Mouse (Mus musculus) liver, adult 2 months (tissue): ENCODE measurements around the gene Tbpl1.

ENCODE experiments used
- CTCF ChIP-seq: fragments of 200-500 bp; IDR thresholded peaks from 2 replicates; pipeline ENCODE4 v1.5.1; 2011; ENCODE audit warnings: low read depth, low read length, control low read depth
- POLR2A ChIP-seq: fragments of 200-500 bp; IDR thresholded peaks from 2 replicates; pipeline ENCODE4 v1.6.1; 2011; ENCODE audit warnings: low read length, control low read depth; ENCODE audit not compliant: insufficient read depth; ENCODE audit errors: extremely low read depth

GRCm38 (mm10) chr10:22730992-22731271 is 806 bp downstream of the Tbpl1 start:
- no peak for TF ChIP-seq CTCF
- no peak for TF ChIP-seq POLR2A
